Mouse (Mus musculus): Measurements from ENCODE around the gene Spata9. TPM values are rescaled to one million over a fixed set of nuclear protein-coding genes. Genes with fewer than 3 reads are reported as not detected.
"Not testable (repeated sequence)": the region's sequence is repeated elsewhere in the genome, so short reads cannot be mapped to it uniquely, and the experiment has no call there.

Spata9 gene
- under 1 TPM in 1 of 2 experiments, not detected in 1; 0.46 TPM for total RNA-seq (2021)
- long read RNA-seq, experiment 1: 0 reads
- long read RNA-seq, experiment 2: 0 reads

DNA sequence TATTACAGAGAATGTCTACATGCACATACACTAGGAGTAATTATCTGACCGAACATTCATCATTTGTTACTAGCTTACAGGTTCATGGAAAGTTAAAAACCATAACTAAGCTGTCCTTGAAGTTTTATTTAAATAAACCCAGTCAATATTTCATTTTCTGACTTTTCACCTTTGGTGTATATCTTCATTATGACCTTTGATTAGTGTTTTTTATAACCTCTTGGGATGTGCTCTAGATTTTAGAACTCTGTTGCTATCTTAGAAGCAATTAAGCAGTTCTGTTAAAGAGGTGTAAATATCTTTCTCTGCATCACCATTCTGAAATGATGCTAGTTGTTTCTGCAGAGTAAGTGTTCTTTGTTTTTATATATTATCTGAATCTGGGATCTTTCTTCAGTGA lies at the start of gene Spata9:
Gene Spata9, plus strand, starts transcription at position 301 of the 400 bp plus-strand sequence.
- no peak within 1 kb of the TSS for H3K4me3 ChIP-seq
- H3K27ac ChIP-seq: no peak within 1 kb of the TSS
- DNase-seq (ENCODE audit: low spot score in 2 of 2): no peak
- TF ChIP-seq CTCF (conservative IDR thresholded peaks at IDR 0.05): no peak

DNA sequence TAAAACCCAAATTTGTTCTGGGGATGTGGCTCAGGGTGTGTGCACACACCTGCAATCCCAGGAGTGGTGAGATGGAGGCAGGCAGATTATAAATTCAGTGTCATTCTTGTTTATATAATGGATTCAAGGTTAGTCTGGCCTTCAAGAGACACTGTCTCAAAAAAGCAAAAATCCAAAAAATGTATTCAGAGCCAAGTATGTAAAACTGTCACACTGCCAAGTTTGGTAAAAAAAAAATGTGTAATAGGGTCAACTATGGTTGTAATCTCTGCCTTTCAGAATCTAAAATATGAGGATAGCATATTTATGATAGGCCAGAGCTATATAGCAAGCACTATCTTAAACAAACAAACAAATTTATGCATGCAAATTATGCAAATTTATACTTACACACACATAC lies 39.0 kb upstream of the Spata9 start:
- no peak for DNase-seq (ENCODE audit: low spot score in 2 of 2)
- no peak overlapping the region for H3K4me3 ChIP-seq
- no peak overlapping the region for H3K27ac ChIP-seq
- TF ChIP-seq CTCF (conservative IDR thresholded peaks at IDR 0.05): no peak

DNA sequence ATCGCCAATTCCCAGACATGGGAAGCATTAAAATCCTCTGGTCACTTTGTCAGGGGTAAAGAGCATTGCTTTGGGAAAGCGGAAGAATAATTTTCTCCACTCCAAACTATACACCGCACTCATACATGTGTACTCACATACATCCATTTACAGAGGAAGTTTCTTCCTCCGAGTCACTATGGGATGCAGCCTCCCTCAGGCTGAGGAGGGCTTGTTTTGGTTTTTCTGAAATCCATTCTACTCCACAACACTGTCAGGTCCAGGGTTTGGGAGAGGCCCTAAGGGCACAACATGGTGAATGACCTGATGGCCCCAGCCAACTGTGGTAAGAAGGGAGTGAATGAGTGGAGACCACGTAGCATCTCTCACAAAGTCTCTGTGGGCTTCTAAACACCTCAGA lies 37.9 kb upstream of the Spata9 start:
- H3K27ac ChIP-seq; DNase-seq (ENCODE audit: low spot score in 2 of 2); H3K4me3 ChIP-seq: not testable (repeated sequence)

DNA sequence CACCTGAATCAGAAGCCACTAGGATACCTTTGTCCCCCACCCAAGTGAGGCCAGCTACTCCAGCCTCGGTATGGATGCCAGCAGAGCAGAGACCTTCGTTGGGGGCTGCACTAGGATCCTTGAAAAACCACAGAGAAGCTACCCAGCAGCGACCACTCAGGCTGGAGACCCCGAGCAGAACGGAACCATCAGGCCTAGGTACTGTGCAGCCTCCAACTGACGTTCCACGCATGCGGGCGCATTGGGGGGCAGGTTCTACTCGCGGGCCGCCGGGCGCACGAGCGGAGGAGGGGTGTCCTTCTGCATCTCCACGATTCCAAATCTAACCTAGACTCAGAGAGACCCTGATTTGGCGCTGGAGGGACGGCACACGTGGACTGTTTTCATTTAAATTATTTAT lies 36.9 kb upstream of the Spata9 start:
- DNase-seq (ENCODE audit: low spot score in 2 of 2): no peak
- no peak overlapping the region for H3K4me3 ChIP-seq
- no peak overlapping the region for H3K27ac ChIP-seq
- TF ChIP-seq CTCF (conservative IDR thresholded peaks at IDR 0.05): no peak

DNA sequence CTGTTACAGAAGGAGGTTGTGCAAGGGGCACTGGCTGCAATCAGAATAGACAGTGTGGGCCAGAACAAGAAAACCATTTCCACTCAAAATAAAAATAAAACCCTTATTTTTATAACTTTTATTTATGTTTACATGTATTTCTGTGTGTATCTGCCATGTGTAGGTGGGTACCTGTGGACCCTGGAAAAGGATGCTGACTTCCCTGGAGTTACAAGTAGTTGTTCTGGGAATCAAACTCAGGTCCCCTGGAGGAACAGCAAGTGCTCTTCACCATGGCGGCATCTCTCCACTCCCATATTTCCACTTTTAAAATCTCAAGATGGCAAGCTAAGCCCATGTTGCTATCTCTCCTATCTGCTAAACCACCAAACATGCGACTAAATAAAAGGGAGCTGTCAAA lies 36.3 kb upstream of the Spata9 start:
- no peak for TF ChIP-seq CTCF (conservative IDR thresholded peaks at IDR 0.05)
- peak overlapping the region; percentile 69 for H3K27ac ChIP-seq
- DNase-seq (ENCODE audit: low spot score in 2 of 2): no peak
- no peak overlapping the region for H3K4me3 ChIP-seq

DNA sequence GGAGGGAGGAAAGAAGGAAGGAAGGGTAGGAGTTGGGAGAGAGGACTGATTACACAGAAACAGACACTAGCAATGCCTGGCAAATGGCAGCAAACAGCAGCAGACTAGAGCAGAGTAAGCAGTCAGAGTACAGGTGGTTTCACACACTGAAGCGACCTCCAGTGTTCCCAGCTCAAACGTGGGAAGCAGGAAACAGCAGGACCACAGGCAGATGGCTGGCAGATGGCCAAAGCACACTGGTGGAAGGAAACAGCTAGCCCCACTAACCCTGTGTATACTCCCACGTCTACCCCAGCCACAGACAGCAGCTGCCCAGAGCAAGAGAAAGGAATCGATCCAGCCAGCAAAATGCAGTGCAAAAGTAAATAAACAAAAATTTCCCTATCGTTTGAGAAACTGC lies 35.9 kb upstream of the Spata9 start:
- peak; percentile 59 to 64 for DNase-seq (ENCODE audit: low spot score in 2 of 2)
- no peak overlapping the region for H3K4me3 ChIP-seq
- no peak for TF ChIP-seq CTCF (conservative IDR thresholded peaks at IDR 0.05)
- peak overlapping the region; percentile 69 for H3K27ac ChIP-seq

DNA sequence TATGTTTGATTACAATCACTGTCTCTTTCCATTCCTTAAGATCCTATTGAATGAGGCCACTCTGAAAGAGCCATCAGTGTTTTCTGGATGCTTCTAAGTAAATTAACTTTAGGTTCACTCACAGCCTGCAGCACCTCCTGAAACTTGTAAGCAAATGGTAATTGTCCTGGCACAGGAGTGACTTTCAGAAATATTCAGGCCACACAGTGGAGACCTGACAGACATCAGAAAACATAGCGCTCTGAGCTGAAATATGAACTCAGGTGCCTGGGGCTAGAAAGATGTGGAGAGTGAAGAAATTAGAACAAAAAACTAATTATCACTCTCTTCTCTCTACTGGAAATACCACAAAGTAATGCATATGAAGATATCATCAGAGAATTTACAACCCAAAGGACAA lies 33.7 kb upstream of the Spata9 start:
- DNase-seq (ENCODE audit: low spot score in 2 of 2): no peak
- Histone ChIP-seq H3K27ac (no peak overlapping the region), H3K4me3 (no peak overlapping the region)
- no peak for TF ChIP-seq CTCF (conservative IDR thresholded peaks at IDR 0.05)

DNA sequence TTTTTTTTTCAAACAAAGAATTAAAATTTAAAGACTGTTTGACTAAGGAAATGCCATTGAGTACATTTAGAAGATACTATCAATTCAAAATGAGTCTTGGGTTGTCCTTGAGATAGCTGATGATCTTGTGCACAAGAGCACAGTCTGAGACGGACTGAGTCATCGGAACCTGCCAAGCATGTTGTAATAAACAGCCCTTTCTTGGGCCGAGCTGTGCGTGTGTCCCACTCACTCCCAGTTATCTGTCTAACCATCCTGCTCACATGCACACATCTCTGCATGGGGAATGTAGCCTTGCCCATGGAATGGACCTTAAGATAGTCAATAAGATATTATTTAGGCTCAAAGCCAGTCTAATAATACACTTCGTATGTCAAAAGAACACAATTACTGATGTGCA lies 28.1 kb upstream of the Spata9 start:
- no peak for DNase-seq (ENCODE audit: low spot score in 2 of 2)
- H3K27ac ChIP-seq: no peak overlapping the region
- H3K4me3 ChIP-seq: no peak overlapping the region
- no peak for TF ChIP-seq CTCF (conservative IDR thresholded peaks at IDR 0.05)

DNA sequence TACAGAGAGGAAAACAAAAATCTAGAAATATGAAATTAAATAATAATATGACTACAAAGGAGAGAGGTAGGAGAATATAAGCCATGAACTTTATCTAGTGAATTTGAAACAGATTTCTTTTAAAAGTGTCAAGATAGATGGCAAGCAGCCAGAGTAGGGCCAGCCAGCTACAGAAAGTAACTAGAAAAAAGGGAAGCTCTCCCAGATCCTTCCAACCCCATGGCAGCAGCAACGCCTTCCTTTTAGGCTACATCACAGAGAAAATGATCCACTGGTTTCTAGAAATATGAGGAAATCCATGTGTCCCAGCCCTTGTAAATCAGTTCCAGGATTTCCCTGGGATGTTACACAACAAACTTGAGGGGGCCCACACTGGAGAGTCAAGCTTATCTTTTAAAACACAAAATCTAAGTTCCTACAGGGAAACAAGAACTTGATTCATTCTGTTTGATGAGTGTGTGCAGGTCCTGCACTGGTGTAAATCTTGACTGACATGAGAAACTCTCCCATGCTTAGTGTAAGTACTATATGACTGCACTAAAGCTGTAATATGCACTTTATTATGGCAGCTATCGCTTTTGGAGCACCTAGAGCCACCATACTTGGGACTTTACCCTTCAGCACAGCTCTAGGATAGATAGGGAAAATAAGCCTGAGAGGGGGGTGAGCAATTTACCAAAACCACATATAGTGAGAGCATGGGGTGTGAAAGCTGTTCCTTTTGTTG lies 26.0 kb upstream of the Spata9 start:
- TF ChIP-seq CTCF (conservative IDR thresholded peaks at IDR 0.05): no peak
- no peak for DNase-seq (ENCODE audit: low spot score in 2 of 2)
- H3K27ac ChIP-seq: peak overlapping the region; percentile 48; the same call in 1 of the 2 replicates
- H3K4me3 ChIP-seq: peak overlapping the region; percentile 5; the same call in 1 of the 2 replicates

DNA sequence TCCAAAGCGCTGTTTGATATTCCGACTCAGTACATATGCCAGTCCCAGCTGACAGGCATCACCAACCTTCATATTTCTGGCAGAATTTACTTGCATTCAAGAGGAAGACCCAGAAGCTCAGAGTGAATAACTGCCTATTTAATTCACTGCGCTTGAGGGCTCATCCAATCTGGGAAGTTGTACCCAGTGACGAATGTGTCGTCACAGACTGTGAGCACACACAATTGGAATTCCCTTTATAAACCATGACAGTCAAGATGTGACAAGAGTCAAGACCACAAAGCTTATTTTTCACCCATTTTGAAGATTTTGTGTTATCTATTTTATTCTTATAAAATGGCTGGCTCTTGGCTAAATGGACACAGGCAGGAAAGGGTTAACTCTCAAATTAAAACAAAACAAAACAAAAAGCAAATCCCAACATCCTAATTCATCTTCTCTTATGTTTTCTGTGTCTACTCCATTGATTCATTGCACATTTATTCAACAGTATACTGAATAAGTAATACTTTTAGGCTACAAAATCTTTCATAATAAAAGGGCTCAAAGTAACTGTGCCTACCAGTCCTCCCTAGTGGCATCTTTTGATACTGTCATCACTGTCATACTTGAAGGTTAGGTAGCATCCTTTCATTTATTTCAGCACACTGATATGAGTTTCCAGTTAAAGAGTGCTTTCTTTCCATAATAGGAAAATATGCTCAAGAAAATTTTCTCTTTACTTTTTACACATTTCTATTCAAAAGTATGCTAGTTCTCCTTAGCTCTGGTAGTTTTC lies 25.2 kb upstream of the Spata9 start:
- Histone ChIP-seq H3K27ac (peak overlapping the region; percentile 48; the same call in 1 of the 2 replicates), H3K4me3 (peak overlapping the region; percentile 5; the same call in 1 of the 2 replicates)
- peak; percentile 58 for TF ChIP-seq CTCF (conservative IDR thresholded peaks at IDR 0.05)
- DNase-seq (ENCODE audit: low spot score in 2 of 2): no peak

DNA sequence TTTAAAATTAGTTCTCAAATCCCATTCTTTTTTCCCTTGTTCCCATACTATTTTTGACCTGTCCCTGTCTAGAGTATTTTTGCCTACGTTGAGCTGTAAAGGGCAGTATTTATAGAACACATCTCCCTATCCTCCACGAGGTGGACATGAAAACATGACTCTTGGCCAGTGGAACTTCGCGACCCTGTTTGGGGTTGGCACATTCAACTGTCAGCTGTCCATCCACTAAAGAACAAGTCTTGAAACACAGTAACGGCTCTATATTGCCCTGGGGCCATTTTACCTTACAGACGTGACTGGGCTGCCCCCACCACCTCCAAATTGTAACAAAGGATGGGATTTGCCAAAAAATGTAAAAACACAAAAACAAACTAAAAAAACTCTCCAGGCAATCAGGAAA lies 24.2 kb upstream of the Spata9 start:
- Histone ChIP-seq H3K4me3 (peak overlapping the region; percentile 81), H3K27ac (peak overlapping the region; percentile 96)
- DNase-seq (ENCODE audit: low spot score in 2 of 2): no peak
- TF ChIP-seq CTCF (conservative IDR thresholded peaks at IDR 0.05): peak; percentile 21; the same call in 1 of the 2 replicates

DNA sequence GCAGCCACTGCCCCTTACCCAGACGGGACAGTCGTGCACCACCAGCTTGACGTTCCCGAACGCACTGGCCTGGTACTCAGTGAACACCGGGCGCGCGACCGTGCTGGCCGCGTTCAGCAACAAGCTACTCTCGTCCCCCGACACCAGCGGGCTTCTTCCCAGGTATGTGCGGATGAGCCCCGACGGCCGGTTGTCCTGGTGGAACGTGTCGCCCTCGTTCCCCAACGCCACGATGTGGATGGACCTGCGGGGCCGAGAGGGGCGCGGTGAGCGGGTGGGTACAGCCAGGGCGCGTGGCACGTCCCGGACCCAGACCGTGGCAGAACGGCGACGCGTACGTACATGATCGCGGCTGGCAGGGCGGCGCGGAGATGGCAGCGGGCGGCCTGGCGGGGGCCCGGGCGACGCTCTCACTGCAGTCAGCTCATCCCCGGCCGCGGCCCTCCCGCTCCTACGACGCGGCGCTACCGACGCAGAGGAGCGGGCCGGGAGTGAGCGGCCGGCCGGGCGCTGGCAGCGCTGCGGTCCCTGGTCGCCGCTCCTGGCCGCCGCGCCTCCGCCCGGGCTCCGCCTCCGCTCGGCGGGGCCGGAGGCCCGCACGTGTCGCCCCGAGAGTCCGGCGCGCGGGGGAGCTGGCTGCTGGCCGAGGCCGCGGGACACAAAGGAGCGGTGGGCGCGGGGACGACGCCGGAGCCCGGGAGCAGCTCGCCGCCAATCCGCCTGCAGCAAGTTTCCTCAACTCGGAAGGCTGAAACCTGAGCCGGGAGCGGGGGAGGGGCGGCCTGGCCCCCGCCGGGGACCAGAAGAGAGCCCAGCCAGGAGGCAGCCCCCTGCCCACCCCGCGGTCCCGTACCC lies 23.5 kb upstream of the Spata9 start, which contains the start of gene Rhobtb3:
Gene Rhobtb3, minus strand, starts transcription at position 737 of the 855 bp plus-strand sequence.
- no peak for TF ChIP-seq CTCF (conservative IDR thresholded peaks at IDR 0.05)
- Histone ChIP-seq H3K4me3 (peak within 1 kb of the TSS; percentile 81), H3K27ac (peak within 1 kb of the TSS; percentile 96)
- peak; percentile 29 to 63 for DNase-seq (ENCODE audit: low spot score in 2 of 2)

All from layer of hippocampus, adult 2 months (tissue).